Mouse (Mus musculus) C3H10T1/2 (cell line): ENCODE results near the gene Dnajc16. TPM values are rescaled to one million over a fixed set of nuclear protein-coding genes. Genes with fewer than 3 reads are reported as not detected.

Experiments used
- polyA plus RNA-seq, 2 experiments: library from polyadenylated mRNA; unstranded; fragments of >200 nt; fragmentation: generic; extraction: Trizol; gene quantifications; one replicate each; pipeline ENCODE4 v1.2.1; 2012; ENCODE audit warnings: missing spikeins in 2 of 2

Dnajc16 gene
- 1 to 10 TPM in 1 of 2 experiments, under 1 TPM in 1; 0.94 to 5.1 TPM for polyA plus RNA-seq

DNA sequence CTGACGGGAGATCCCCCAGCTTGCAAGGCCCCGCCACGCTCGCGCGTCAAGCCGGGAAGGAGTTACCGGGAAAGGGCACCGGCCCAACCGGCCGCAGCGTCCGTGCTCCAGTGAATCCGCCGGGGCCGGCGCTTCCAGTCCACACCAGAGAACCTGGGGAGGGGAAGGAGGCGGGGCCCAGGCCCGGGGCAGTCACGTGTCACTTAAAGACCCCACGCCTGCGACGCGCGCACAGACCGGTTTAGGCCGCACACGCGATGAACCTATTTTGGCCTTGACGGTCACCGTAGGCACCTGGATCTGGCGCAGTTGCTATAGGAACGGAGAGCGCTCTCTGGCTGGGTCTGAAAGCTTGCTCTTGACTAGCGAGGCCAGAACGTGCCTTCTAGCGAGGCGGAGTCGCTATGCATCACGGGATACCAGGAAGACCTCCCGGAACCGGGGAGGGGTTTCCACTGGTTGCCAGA, at the start of gene Dnajc16:
Dnajc16 (minus strand) TSS at position 408 of the 467 bp plus-strand sequence.

DNA sequence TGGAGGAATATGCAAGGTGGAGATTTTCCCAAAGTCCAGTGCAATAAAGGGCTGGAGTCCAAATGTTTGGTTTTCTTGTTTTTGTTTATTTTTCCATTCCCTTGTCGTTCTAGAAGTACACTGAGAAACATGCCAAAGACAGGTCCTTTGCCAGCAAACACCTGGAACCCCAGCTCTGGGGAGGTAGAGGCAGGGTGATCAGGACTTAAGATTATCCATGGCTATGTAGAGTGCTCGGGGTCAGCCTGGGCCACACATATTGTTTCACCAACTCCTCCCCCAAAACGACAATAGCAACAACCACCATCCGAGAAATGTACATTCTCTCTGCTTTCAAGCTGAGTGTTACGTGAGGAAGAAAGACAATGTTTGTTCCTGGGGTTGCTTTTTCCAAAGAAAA, 35.3 kb upstream of the Dnajc16 start, which contains the start of gene Cela2a:
Cela2a (minus strand) TSS at position 101 of the 400 bp plus-strand sequence.

GRCm38 (mm10) chr4:141793282-141794151, 2.8 kb upstream of the Dnajc16 start, which contains the start of gene Casp9:
Gene Casp9 (plus strand): TSS chr4:141793612.

GRCm38 (mm10) chr4:141746578-141747346, 44.0 kb downstream of the Dnajc16 start, which contains the start of gene Agmat:
Gene Agmat (plus strand): TSS chr4:141746672.

GRCm38 (mm10) chr4:141722731-141723672, 67.7 kb downstream of the Dnajc16 start, which contains the start of gene Ddi2:
Gene Ddi2 (minus strand): TSS chr4:141723419.

Other genes starting within 250 kb of the Dnajc16 start
- gene Fblim1, start 184.8 kb downstream of the Dnajc16 start, polyA plus RNA-seq, result 10 to 100 TPM; 11.7 to 20.0 TPM
- under 1 TPM; 0.07 to 0.98 TPM for gene Tmem82, start 172.3 kb downstream of the Dnajc16 start, polyA plus RNA-seq
- gene Slc25a34, start 167.1 kb downstream of the Dnajc16 start, polyA plus RNA-seq, result 1 to 10 TPM in 1 of 2 experiments, under 1 TPM in 1; 0.83 to 3.1 TPM
- gene Plekhm2, start 126.0 kb downstream of the Dnajc16 start, polyA plus RNA-seq, result 10 to 100 TPM in 1 of 2 experiments, 1 to 10 TPM in 1; 8.2 to 16.1 TPM
- 1 to 10 TPM in 1 of 2 experiments, under 1 TPM in 1; 0.56 to 4.0 TPM for gene Rsc1a1, start 105.3 kb downstream of the Dnajc16 start, polyA plus RNA-seq
- 1 to 10 TPM; 1.1 to 5.7 TPM for gene Ddi2, start 67.5 kb downstream of the Dnajc16 start, polyA plus RNA-seq
- gene Agmat, start 44.3 kb downstream of the Dnajc16 start, polyA plus RNA-seq, result under 1 TPM; 0.08 to 0.19 TPM
- 10 to 100 TPM in 1 of 2 experiments, 1 to 10 TPM in 1; 5.2 to 20.2 TPM for gene Casp9, start 2.7 kb upstream of the Dnajc16 start, polyA plus RNA-seq
- not detected for gene Cela2a, start 35.2 kb upstream of the Dnajc16 start, polyA plus RNA-seq
- not detected for gene Ctrc, start 55.4 kb upstream of the Dnajc16 start, polyA plus RNA-seq
- gene Efhd2, start 84.0 kb upstream of the Dnajc16 start, polyA plus RNA-seq, result 10 to 100 TPM; 34.5 to 61.7 TPM
- under 1 TPM in 1 of 2 experiments, not detected in 1; 0.04 TPM for gene Fhad1, start 224.2 kb upstream of the Dnajc16 start, polyA plus RNA-seq